Mouse (Mus musculus): ENCODE measurements around the gene F2rl2. TPM values are rescaled to one million over a fixed set of nuclear protein-coding genes. Genes with fewer than 3 reads are reported as not detected.

Gene F2rl2
- total RNA-seq, 2 experiments from 2014 or later: 0.32 to 0.38 TPM

- DNase-seq (ENCODE audit: low spot score in 2 of 2): no peak
Observed at GRCm38 (mm10) chr13:95697874-95698273, 1.2 kb downstream of the F2rl2 start.

GRCm38 (mm10) chr13:95703376-95703775 lies 6.7 kb downstream of the F2rl2 start:
- no peak for DNase-seq (ENCODE audit: low spot score in 2 of 2)

GRCm38 (mm10) chr13:95705589-95705988 lies 8.9 kb downstream of the F2rl2 start:
- no peak for DNase-seq (ENCODE audit: low spot score in 2 of 2)

GRCm38 (mm10) chr13:95712054-95712453 lies 15.4 kb downstream of the F2rl2 start:
- no peak for DNase-seq (ENCODE audit: low spot score in 2 of 2)

GRCm38 (mm10) chr13:95712570-95713268 lies 16.1 kb downstream of the F2rl2 start:
- DNase-seq (ENCODE audit: low spot score in 2 of 2): no peak

- no peak for DNase-seq (ENCODE audit: low spot score in 2 of 2)
Observed at GRCm38 (mm10) chr13:95714271-95714975, 17.8 kb downstream of the F2rl2 start.

- DNase-seq (ENCODE audit: low spot score in 2 of 2): no peak
Observed at GRCm38 (mm10) chr13:95715356-95715755, 18.7 kb downstream of the F2rl2 start.

DNA sequence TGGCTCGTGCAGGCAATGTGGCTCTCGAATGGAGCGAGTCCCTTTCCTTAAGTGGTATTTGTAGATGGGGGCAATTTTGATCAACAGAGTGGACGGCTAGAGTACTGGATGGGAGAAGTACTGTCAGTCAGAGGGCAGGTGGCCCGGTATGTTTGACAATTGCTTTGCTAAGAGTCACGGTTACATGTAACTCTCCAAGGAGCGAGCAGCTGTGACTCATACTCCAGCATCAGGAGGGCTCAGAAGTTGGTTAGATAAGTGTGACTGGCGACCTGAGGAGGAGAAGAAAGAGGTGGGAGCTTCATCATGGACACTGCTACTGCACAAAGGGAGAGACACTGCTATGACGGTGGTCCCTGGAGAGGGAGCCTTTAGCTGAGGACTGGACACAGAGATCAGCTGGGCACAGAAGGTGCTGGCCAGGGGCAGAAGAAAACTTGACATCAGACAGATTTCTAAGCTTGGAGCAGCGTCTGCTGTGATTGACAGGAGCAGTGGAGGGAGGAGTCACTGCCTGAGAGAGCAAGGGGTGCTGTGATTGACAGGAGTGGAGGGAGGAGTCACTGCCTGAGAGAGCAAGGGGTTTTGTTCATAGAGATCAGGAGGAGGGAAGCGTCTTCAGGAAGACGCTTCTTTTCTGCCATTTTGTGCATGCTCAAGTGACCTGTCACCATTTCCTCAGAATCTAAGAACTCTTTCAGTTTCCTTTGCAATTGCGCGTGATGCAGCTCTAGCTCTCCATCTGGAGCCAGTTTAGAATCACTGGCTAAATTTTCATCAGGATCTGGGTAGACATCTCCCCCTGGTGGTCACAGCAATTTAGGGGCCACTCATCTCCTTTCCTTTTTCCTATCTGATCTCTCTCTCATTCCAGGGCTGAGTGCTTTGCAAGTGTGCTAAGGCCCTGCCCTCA lies 22.9 kb downstream of the F2rl2 start:
- DNase-seq (ENCODE audit: low spot score in 2 of 2): peak; percentile 70 to 89

GRCm38 (mm10) chr13:95730491-95730890 lies 33.8 kb downstream of the F2rl2 start:
- no peak for DNase-seq (ENCODE audit: low spot score in 2 of 2)

- DNase-seq (ENCODE audit: low spot score in 2 of 2): peak; percentile 28 to 63
Observed at GRCm38 (mm10) chr13:95739651-95740050, 43.0 kb downstream of the F2rl2 start.

- no peak for DNase-seq (ENCODE audit: low spot score in 2 of 2)
Observed at GRCm38 (mm10) chr13:95741813-95742689, 45.4 kb downstream of the F2rl2 start.

DNA sequence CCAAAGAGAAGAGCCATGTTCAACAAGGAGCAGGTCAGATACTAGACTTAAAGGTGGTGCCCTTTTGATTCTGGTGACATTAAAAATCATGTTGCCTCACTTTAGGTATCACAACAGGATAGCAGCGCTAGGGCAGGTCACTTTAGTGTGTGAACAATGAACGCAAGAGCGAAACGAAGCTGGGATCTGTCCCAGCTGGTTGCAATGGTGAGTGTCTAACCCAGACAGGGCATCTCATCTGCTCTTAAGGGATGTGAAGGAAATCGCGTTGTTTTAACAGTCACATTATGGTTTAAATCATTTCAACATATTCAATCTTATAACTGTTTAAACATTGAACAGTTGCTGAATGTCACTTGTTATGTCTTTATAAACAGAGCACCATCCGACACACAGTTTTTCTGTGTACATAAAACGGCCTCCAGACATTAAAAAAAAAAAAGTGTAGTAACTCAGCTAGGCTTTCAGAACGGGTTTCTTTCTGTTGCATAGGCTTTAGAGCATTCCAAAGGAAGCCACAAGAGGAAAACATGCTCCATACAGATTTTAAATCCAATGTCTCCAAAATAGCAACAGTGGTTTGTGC lies 46.3 kb downstream of the F2rl2 start:
- DNase-seq (ENCODE audit: low spot score in 2 of 2): no peak

GRCm38 (mm10) chr13:95745451-95745850 lies 48.8 kb downstream of the F2rl2 start:
- no peak for DNase-seq (ENCODE audit: low spot score in 2 of 2)

GRCm38 (mm10) chr13:95746509-95746908 lies 49.9 kb downstream of the F2rl2 start:
- peak in 1 of 2 experiments; percentile 45 for DNase-seq (ENCODE audit: low spot score in 2 of 2)

DNA sequence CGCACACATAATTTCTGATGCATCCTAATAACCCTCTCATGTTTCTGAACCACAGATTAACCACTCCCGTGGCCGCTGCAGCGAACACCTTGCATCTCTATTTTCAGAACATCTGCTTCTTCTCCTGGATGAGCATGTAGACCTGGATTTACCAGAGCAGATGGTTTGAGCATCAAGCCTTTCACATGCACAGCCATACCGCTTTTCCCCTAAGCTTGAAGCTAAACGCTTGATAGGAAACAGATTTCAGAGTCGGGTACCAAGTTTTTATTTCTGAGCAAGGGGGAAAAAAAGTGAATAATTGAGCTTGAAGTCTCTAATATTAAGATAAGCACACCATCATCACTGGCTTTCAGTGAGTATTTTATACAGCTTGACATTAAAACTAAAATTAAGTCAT lies 50.4 kb downstream of the F2rl2 start:
- no peak for DNase-seq (ENCODE audit: low spot score in 2 of 2)

DNA sequence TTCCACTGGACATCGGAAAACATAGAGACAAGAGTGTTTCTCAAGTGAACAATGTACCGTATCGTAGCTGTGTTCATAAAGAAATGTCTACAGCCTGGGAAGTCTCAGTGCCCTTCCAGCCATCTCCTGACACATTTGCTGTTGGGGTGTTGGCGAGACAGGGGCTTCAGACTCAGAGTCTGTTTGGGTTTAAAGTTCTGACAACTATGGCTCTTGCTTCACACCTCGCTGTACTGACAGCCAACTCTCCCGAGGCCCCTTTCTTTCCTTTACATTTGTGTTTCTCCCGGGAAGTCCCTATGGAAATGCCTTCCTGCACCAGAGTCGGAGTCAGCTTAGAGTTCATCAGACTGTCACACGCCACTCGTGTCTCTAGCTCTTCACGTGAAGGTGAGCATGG lies 50.9 kb downstream of the F2rl2 start:
- DNase-seq (ENCODE audit: low spot score in 2 of 2): no peak
